In genomic region chr7:96572995-96573394, GRCm38 (mm10) we compare ENCODE assay signal across 15 mouse cellular contexts.
"Had no signal": no experiment of that assay in that cellular context is flagged by ENCODE, and none has a peak within 500 bp of the region (broad histone marks: within the 10 kb centered on the region; RNA-seq: fewer than 3 reads in every experiment).

No protein-coding gene starts in this region.

- H3K4me3 ChIP-seq: midbrain, embryonic 10.5 days; midbrain, embryonic 12.5 days; neural tube, embryonic 12.5 days had no signal

- H3K36me3 ChIP-seq: midbrain, embryonic 10.5 days; midbrain, embryonic 12.5 days; neural tube, embryonic 12.5 days had no signal

- H3K4me2 ChIP-seq: lung, embryonic 14.5 days; midbrain, embryonic 12.5 days; neural tube, embryonic 12.5 days had no signal

- H3K27ac ChIP-seq: midbrain, embryonic 10.5 days; midbrain, embryonic 12.5 days; neural tube, embryonic 12.5 days had no signal

- DNase-seq: lung, adult 18-20 months; lung, embryonic 14.5 days; lung, postnatal 10 days; lung, postnatal 4 days; midbrain, embryonic 14.5 days; right cerebral cortex, postnatal 14 days; right cerebral cortex, postnatal 4 days; spleen, adult 18-20 months; thymus, adult 18-20 months; thymus, postnatal 14 days; thymus, postnatal 36 days had no signal

- H3K27me3 ChIP-seq: midbrain, embryonic 12.5 days; neural tube, embryonic 12.5 days had no signal

- ATAC-seq: midbrain, embryonic 16.5 days had no signal

- H3K9ac ChIP-seq: lung, embryonic 14.5 days; midbrain, embryonic 12.5 days; neural tube, embryonic 12.5 days had no signal

- H3K9me3 ChIP-seq: midbrain, embryonic 10.5 days; midbrain, embryonic 12.5 days; neural tube, embryonic 12.5 days had no signal
